In the genomic region with DNA sequence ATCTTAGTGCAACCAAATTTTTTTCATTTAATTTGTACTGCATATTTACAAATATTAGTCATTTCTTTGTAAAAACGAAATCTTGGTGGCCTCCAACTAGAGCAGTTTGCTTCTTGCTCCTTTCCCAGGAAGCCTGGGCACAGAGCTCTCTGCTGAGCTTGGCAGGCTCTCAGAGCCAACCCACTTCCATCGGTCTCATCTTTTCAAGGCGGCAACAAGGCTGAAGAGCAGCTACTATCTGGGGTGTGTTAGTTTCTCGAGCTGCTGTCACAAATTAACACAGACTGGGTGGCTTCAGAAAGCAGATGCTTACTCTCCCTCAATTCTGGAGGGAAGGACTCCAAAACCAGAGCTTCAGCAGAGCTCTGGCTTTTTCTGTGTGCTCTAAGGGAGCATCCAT, we compare ENCODE assay signal across 15 mouse cellular contexts. TPM values are rescaled to one million over a fixed set of nuclear protein-coding genes. Genes with fewer than 3 reads are reported as not detected.
DNase-seq lines count a peak whose midpoint lies in the region; ATAC-seq lines count a peak whose summit lies in the region.
"Had no signal": no experiment of that assay in that cellular context is flagged by ENCODE, and none has a peak within 500 bp of the region (broad histone marks: within the 10 kb centered on the region; RNA-seq: fewer than 3 reads in every experiment).

No protein-coding gene starts in this region.

- intact Hi-C loops in gastrocnemius, postnatal 14 days (cut with DNase I; ENCODE audit: low total_unique reads), result no loop called here

- no peak for DNase-seq in frontal cortex, postnatal 25 days (ENCODE audit: low spot score in 2 of 2)
- peak; percentile 24 to 56 for DNase-seq in frontal cortex, adult 2 months (ENCODE audit: extremely low spot score in 1 of 2, low spot score in 1 of 2)
- DNase-seq in layer of hippocampus, postnatal 36 days, result peak; percentile 17 to 27
- peak; percentile 31 for DNase-seq in right cerebral cortex, postnatal 14 days
- no peak for DNase-seq in gastrocnemius, postnatal 14 days
- no peak for DNase-seq in kidney, postnatal 10 days
- DNase-seq in heart, adult 18-20 months, result no peak
- DNase-seq: B cell, adult 2 months; cerebellum, postnatal 36 days; gastrocnemius, postnatal 25 days; kidney, adult 18-20 months; liver, embryonic 13.5 days; lung, embryonic 14.5 days; lung, postnatal 4 days had no signal

- peak; percentile 100 for ATAC-seq in frontal cortex, adult (ENCODE audit: low TSS enrichment)

RNA-seq across cellular contexts. Expression of a gene that starts 10.2 kb away (rescaled TPM):
- polyA plus RNA-seq in frontal cortex, adult 2 months (2012; rRNA removed), result 21.9 and 31.0 TPM in 2 replicates
- 10 to 100 TPM; 34.0 to 40.7 TPM for total RNA-seq in layer of hippocampus, postnatal 36 days (2021)
- 10 to 100 TPM; 51.7 to 53.7 TPM for total RNA-seq in gastrocnemius, postnatal 14 days (2021)
- total RNA-seq in heart, adult 18-20 months (2021), result 10 to 100 TPM; 48.0 to 48.9 TPM

Comparison
In these comparisons a context has a peak if more than half of its experiments do, and no peak if none do; other contexts are left out.
1. DNase-seq: peak in frontal cortex, adult 2 months (2 of 2), layer of hippocampus, postnatal 36 days (2 of 2) and right cerebral cortex, postnatal 14 days (single experiment); none in frontal cortex, postnatal 25 days (0 of 2), gastrocnemius, postnatal 14 days (single experiment), kidney, postnatal 10 days (single experiment) and heart, adult 18-20 months (0 of 2).